In the genomic region with DNA sequence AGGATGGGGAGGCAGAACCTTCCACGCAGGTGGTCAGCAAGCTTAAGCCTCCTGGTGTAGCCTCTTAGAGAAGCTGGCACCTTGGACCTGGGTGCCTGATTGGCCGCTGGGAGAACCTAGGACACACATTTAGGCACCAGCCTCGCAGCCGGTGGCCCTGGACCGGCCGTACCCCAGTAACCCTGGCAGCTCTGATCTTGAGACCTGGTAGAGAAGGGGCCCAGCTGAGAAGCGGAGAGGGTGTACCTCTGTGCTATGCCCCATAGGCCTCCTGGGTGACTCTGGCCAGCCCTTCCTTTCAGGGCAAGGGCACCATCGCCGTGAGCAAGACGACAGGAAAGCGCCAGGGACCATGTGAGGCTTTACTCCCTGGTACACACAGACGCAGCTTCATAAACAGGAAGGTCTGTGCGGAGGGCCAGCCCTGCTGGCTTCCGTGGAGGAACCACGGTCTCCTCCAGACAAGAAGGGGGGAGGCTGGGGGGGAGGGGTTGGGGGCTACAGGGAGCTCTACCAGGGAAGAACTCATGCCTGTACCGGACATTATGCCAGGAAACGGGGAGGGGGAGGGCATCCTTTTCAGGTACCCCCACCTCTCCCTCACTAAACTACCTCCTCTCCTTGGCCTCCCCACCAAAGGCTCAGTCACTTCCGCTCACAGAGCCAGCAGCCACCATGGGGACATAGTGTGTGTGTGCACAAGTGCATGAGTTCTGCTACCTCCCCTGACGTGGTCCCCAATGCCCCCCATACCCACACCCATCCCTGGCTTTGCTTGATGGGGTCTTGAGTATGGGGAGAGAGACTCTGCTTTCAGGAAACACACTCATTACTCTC, we compare ENCODE assay signal across 8 mouse cellular contexts. TPM values are rescaled to one million over a fixed set of nuclear protein-coding genes. Genes with fewer than 3 reads are reported as not detected.
DNase-seq lines count a peak whose midpoint lies in the region; ATAC-seq and TF ChIP-seq lines count a peak whose summit lies in the region.

No protein-coding gene starts in this region.

- peak; percentile 32; the same call in 1 of the 2 replicates for TF ChIP-seq EP300 in lung, postnatal 0 days (IDR thresholded peaks at IDR 0.05)

- peaks cover 11% of the 10 kb centered on the region for H3K4me1 ChIP-seq in heart, embryonic 11.5 days (ENCODE audit: control insufficient read depth, insufficient read depth, low read length)
- H3K4me1 ChIP-seq in lung, postnatal 0 days (ENCODE audit: insufficient read depth, low read depth, low read length) = no peaks in the 10 kb centered on the region
- H3K4me1 ChIP-seq in spleen, adult 2 months (ENCODE audit: control insufficient read depth, insufficient read depth, insufficient read length) = peaks cover 6% of the 10 kb centered on the region; the same call in 1 of the 2 replicates

- H3K27ac ChIP-seq in heart, embryonic 11.5 days (ENCODE audit: low read depth, low read length) = no peak overlapping the region
- H3K27ac ChIP-seq in lung, postnatal 0 days (ENCODE audit: low read length) = peak overlapping the region; percentile 82
- peak overlapping the region; percentile 90 for H3K27ac ChIP-seq in spleen, adult 2 months (ENCODE audit: insufficient read depth, low read length)

- H3K4me2 ChIP-seq in heart, embryonic 11.5 days = peak overlapping the region; percentile 50; the same call in 1 of the 2 replicates
- peak overlapping the region; percentile 56 for H3K4me2 ChIP-seq in lung, postnatal 0 days (replicated peaks; ENCODE audit: low read depth, low read length)

- H3K9me3 ChIP-seq in heart, embryonic 11.5 days (replicated peaks; ENCODE audit: control insufficient read depth, low read length) = peaks cover 3% of the 10 kb centered on the region; the same call in 1 of the 2 replicates
- no peaks in the 10 kb centered on the region for H3K9me3 ChIP-seq in lung, postnatal 0 days (ENCODE audit: low read length)

- 53% methylated on average over 19 of the region's 19 CpGs for WGBS in heart, embryonic 11.5 days (ENCODE audit: insufficient replicate concordance)
- WGBS in lung, postnatal 0 days = 43% methylated on average over 18 of the region's 19 CpGs
- WGBS in spleen, adult 2 months = 3% methylated on average over 19 of the region's 19 CpGs

- no peak; the same call in none of the 2 replicates for TF ChIP-seq POLR2A in spleen, adult 2 months (IDR thresholded peaks at IDR 0.05; ENCODE audit: low read depth, low read length)

- no peak for TF ChIP-seq CTCF in lung, postnatal 0 days (IDR thresholded peaks at IDR 0.05)
- no peak for TF ChIP-seq CTCF in spleen, adult 2 months (IDR thresholded peaks at IDR 0.05; ENCODE audit: extremely low read depth, insufficient read depth, insufficient read length, insufficient replicate concordance)

- no peaks in the 10 kb centered on the region for H3K36me3 ChIP-seq in heart, embryonic 11.5 days (ENCODE audit: control insufficient read depth, insufficient read depth, low read length)
- peaks cover 8% of the 10 kb centered on the region; the same call in 1 of the 2 replicates for H3K36me3 ChIP-seq in lung, postnatal 0 days (ENCODE audit: insufficient read depth, low read length)
- peaks cover 10% of the 10 kb centered on the region for H3K36me3 ChIP-seq in spleen, adult 2 months (ENCODE audit: control insufficient read depth, insufficient read depth, low read length)

- DNase-seq in retina, postnatal 1 day = peak; percentile 24
- DNase-seq in retina, embryonic 14.5 days (ENCODE audit: low spot score) = no peak
- DNase-seq in kidney, adult 9 months = peak; percentile 57
- DNase-seq in lung, postnatal 0 days (ENCODE audit: low spot score) = peak; percentile 57
- DNase-seq in spleen, adult 2 months (ENCODE audit: low read depth in 1 of 2, low spot score in 2 of 2) = peak; percentile 19 to 69
- DNase-seq in right cerebral cortex, postnatal 36 days (ENCODE audit: low spot score in 2 of 2) = no peak
- DNase-seq in gastrocnemius, postnatal 4 days (ENCODE audit: low spot score in 2 of 2) = no peak

- no peak for ATAC-seq in heart, embryonic 11.5 days (replicated peaks; ENCODE audit: insufficient number of reproducible peaks, low FRiP score, low TSS enrichment)
- ATAC-seq in lung, postnatal 0 days = peak; percentile 76

- H3K4me3 ChIP-seq in heart, embryonic 11.5 days (ENCODE audit: low read depth, low read length) = 0 out of 2 replicates have a peak overlapping the region, but pooled peaks have one; percentile 10
- H3K4me3 ChIP-seq in lung, postnatal 0 days (ENCODE audit: low read depth, low read length) = peak overlapping the region; percentile 33
- H3K4me3 ChIP-seq in spleen, adult 2 months (ENCODE audit: extremely low read depth, insufficient read depth, insufficient read length) = peak overlapping the region; percentile 65

- no peaks in the 10 kb centered on the region; the same call in 1 of the 2 replicates for H3K27me3 ChIP-seq in heart, embryonic 11.5 days (ENCODE audit: control insufficient read depth, insufficient read depth, low read length)
- no peaks in the 10 kb centered on the region for H3K27me3 ChIP-seq in lung, postnatal 0 days (replicated peaks; ENCODE audit: insufficient read depth, low read length)
- no peaks in the 10 kb centered on the region for H3K27me3 ChIP-seq in spleen, adult 2 months (ENCODE audit: control insufficient read depth, insufficient read depth, low read length)

- H3K9ac ChIP-seq in heart, embryonic 11.5 days (ENCODE audit: low read depth, low read length) = no peak overlapping the region
- peak overlapping the region; percentile 32; the same call in 1 of the 2 replicates for H3K9ac ChIP-seq in lung, postnatal 0 days (replicated peaks; ENCODE audit: low read depth)

RNA-seq across cellular contexts. Expression of a gene that starts 1.5 kb away (rescaled TPM):
- polyA plus RNA-seq in heart, embryonic 11.5 days (2014; fragmentation: Nextera tagmentation; extraction: Ambion mirVana) = 3.0 and 3.7 TPM in 2 replicates
- 47.8 and 52.9 TPM in 2 replicates for polyA plus RNA-seq in lung, postnatal 0 days (2015; fragmentation: Nextera tagmentation; extraction: Ambion mirVana)
- 66.0 and 78.6 TPM in 2 replicates for polyA plus RNA-seq in spleen, adult 2 months (2012; rRNA removed)
- 10 to 100 TPM in 1 of 2 experiments, 1 to 10 TPM in 1; 9.5 to 11.6 TPM for total RNA-seq in gastrocnemius, postnatal 4 days (2021)

RNA-seq across cellular contexts. Expression of a gene that starts 31.1 kb away (rescaled TPM):
- 3.7 and 4.2 TPM in 2 replicates for polyA plus RNA-seq in heart, embryonic 11.5 days (2014; fragmentation: Nextera tagmentation; extraction: Ambion mirVana)
- polyA plus RNA-seq in lung, postnatal 0 days (2015; fragmentation: Nextera tagmentation; extraction: Ambion mirVana) = 7.5 and 8.3 TPM in 2 replicates
- 6.4 and 7.4 TPM in 2 replicates for polyA plus RNA-seq in spleen, adult 2 months (2012; rRNA removed)
- total RNA-seq in gastrocnemius, postnatal 4 days (2021) = 10 to 100 TPM; 12.6 to 13.3 TPM

RNA-seq across cellular contexts. Expression of a gene that starts 53.2 kb away (rescaled TPM):
- not detected in 2 replicates for polyA plus RNA-seq in heart, embryonic 11.5 days (2014; fragmentation: Nextera tagmentation; extraction: Ambion mirVana)
- 0.02 and 0.05 TPM in 2 replicates for polyA plus RNA-seq in lung, postnatal 0 days (2015; fragmentation: Nextera tagmentation; extraction: Ambion mirVana)
- 0.20 and 0.29 TPM in 2 replicates for polyA plus RNA-seq in spleen, adult 2 months (2012; rRNA removed)
- under 1 TPM; 0.27 to 0.70 TPM for total RNA-seq in gastrocnemius, postnatal 4 days (2021)

Comparison
In these comparisons a context has a peak if more than half of its experiments do, and no peak if none do; other contexts are left out.
1. DNase-seq: peak in retina, postnatal 1 day (single experiment), kidney, adult 9 months (single experiment), lung, postnatal 0 days (single experiment) and spleen, adult 2 months (2 of 2); none in retina, embryonic 14.5 days (single experiment), right cerebral cortex, postnatal 36 days (0 of 2) and gastrocnemius, postnatal 4 days (0 of 2).
2. H3K4me3 ChIP-seq: peak in every context shown above with its lines; median percentile 65 in spleen, adult 2 months; 33 in lung, postnatal 0 days; 10 in heart, embryonic 11.5 days.
3. RNA of a gene that starts 1.5 kb away (polyA plus RNA-seq): 66.0 to 78.6 TPM in spleen, adult 2 months and 47.8 to 52.9 TPM in lung, postnatal 0 days; 3.0 to 3.7 TPM in heart, embryonic 11.5 days; every median in the first group is over 10 times any median in the second.